Mouse (Mus musculus): Measurements from ENCODE around the gene Ppp1r9b. TPM values are rescaled to one million over a fixed set of nuclear protein-coding genes. Genes with fewer than 3 reads are reported as not detected.

The Ppp1r9b gene
- polyA plus RNA-seq, 1 experiment from 2014 or later = 7.6 TPM

- 3% methylated on average over 22 of the region's 22 CpGs for WGBS (ENCODE audit: insufficient replicate concordance)
- H3K4me1 ChIP-seq (ENCODE audit: control insufficient read depth, low read depth, low read length) = peaks cover 88% of the 10 kb centered on the region
- no peaks in the 10 kb centered on the region for H3K9me3 ChIP-seq (replicated peaks; ENCODE audit: control insufficient read depth, low read length)
- peak overlapping the region; percentile 77 for H3K27ac ChIP-seq (ENCODE audit: low read length)
- peak overlapping the region; percentile 87 for H3K9ac ChIP-seq (ENCODE audit: low read depth, low read length)
- no peaks in the 10 kb centered on the region for H3K27me3 ChIP-seq (ENCODE audit: control insufficient read depth, insufficient read depth, low read depth, low read length)
- ATAC-seq (ENCODE audit: low read depth) = no peak; the same call in 1 of the 2 replicates
- no peaks in the 10 kb centered on the region; the same call in 1 of the 2 replicates for H3K36me3 ChIP-seq (ENCODE audit: control insufficient read depth, insufficient read depth)
- peak overlapping the region; percentile 84 for H3K4me3 ChIP-seq (ENCODE audit: low read depth, low read length)
- H3K4me2 ChIP-seq (ENCODE audit: low read depth, low read length) = peak overlapping the region; percentile 97
Measured at GRCm38 (mm10) chr11:94992754-94993606, 2.1 kb downstream of the Ppp1r9b start.

- H3K9ac ChIP-seq (ENCODE audit: low read depth, low read length) = peak overlapping the region; percentile 87
- peak overlapping the region; percentile 97 for H3K4me2 ChIP-seq (ENCODE audit: low read depth, low read length)
- no peaks in the 10 kb centered on the region for H3K9me3 ChIP-seq (replicated peaks; ENCODE audit: control insufficient read depth, low read length)
- ATAC-seq (ENCODE audit: low read depth) = no peak
- 26% methylated on average over 10 of the region's 10 CpGs for WGBS (ENCODE audit: insufficient replicate concordance)
- peaks cover 1% of the 10 kb centered on the region for H3K36me3 ChIP-seq (ENCODE audit: control insufficient read depth, insufficient read depth)
- H3K4me3 ChIP-seq (ENCODE audit: low read depth, low read length) = peak overlapping the region; percentile 84
- H3K27ac ChIP-seq (ENCODE audit: low read length) = peak overlapping the region; percentile 58
- H3K4me1 ChIP-seq (ENCODE audit: control insufficient read depth, low read depth, low read length) = peaks cover 88% of the 10 kb centered on the region
- no peaks in the 10 kb centered on the region for H3K27me3 ChIP-seq (ENCODE audit: control insufficient read depth, insufficient read depth, low read depth, low read length)
Measured at GRCm38 (mm10) chr11:94994208-94994814, 3.5 kb downstream of the Ppp1r9b start.

GRCm38 (mm10) chr11:94994947-94995772 lies 4.3 kb downstream of the Ppp1r9b start:
- Histone ChIP-seq H3K27me3 (ENCODE audit: control insufficient read depth, insufficient read depth, low read depth, low read length) (no peaks in the 10 kb centered on the region), H3K4me2 (ENCODE audit: low read depth, low read length) (peak overlapping the region; percentile 97), H3K4me1 (ENCODE audit: control insufficient read depth, low read depth, low read length) (peaks cover 88% of the 10 kb centered on the region), H3K4me3 (ENCODE audit: low read depth, low read length) (peak overlapping the region; percentile 84), H3K9ac (ENCODE audit: low read depth, low read length) (peak overlapping the region; percentile 87), H3K9me3 (replicated peaks; ENCODE audit: control insufficient read depth, low read length) (no peaks in the 10 kb centered on the region), H3K36me3 (ENCODE audit: control insufficient read depth, insufficient read depth) (peaks cover 9% of the 10 kb centered on the region), H3K27ac (ENCODE audit: low read length) (peak overlapping the region; percentile 58)
- no peak for ATAC-seq (ENCODE audit: low read depth)
- 42% methylated on average over 11 of the region's 11 CpGs for WGBS (ENCODE audit: insufficient replicate concordance)

GRCm38 (mm10) chr11:94996101-94996500 lies 5.3 kb downstream of the Ppp1r9b start:
- no peak for ATAC-seq (ENCODE audit: low read depth)
- H3K9me3 ChIP-seq (replicated peaks; ENCODE audit: control insufficient read depth, low read length) = no peaks in the 10 kb centered on the region
- WGBS (ENCODE audit: insufficient replicate concordance) = 70% methylated on average over 8 of the region's 8 CpGs
- H3K4me1 ChIP-seq (ENCODE audit: control insufficient read depth, low read depth, low read length) = peaks cover 92% of the 10 kb centered on the region
- H3K4me3 ChIP-seq (ENCODE audit: low read depth, low read length) = peak overlapping the region; percentile 84
- peak overlapping the region; percentile 87 for H3K9ac ChIP-seq (ENCODE audit: low read depth, low read length)
- peak overlapping the region; percentile 97 for H3K4me2 ChIP-seq (ENCODE audit: low read depth, low read length)
- peak overlapping the region; percentile 58 for H3K27ac ChIP-seq (ENCODE audit: low read length)
- H3K36me3 ChIP-seq (ENCODE audit: control insufficient read depth, insufficient read depth) = peaks cover 9% of the 10 kb centered on the region
- no peaks in the 10 kb centered on the region for H3K27me3 ChIP-seq (ENCODE audit: control insufficient read depth, insufficient read depth, low read depth, low read length)

- H3K4me1 ChIP-seq (ENCODE audit: control insufficient read depth, low read depth, low read length) = peaks cover 98% of the 10 kb centered on the region
- H3K9me3 ChIP-seq (replicated peaks; ENCODE audit: control insufficient read depth, low read length) = no peaks in the 10 kb centered on the region
- H3K4me3 ChIP-seq (ENCODE audit: low read depth, low read length) = peak overlapping the region; percentile 56
- H3K27ac ChIP-seq (ENCODE audit: low read length) = peak overlapping the region; percentile 89
- peak overlapping the region; percentile 65 for H3K9ac ChIP-seq (ENCODE audit: low read depth, low read length)
- H3K36me3 ChIP-seq (ENCODE audit: control insufficient read depth, insufficient read depth) = peaks cover 16% of the 10 kb centered on the region
- ATAC-seq (ENCODE audit: low read depth) = no peak
- H3K27me3 ChIP-seq (ENCODE audit: control insufficient read depth, insufficient read depth, low read depth, low read length) = no peaks in the 10 kb centered on the region
- WGBS (ENCODE audit: insufficient replicate concordance) = 54% methylated on average over 6 of the region's 6 CpGs
- H3K4me2 ChIP-seq (ENCODE audit: low read depth, low read length) = peak overlapping the region; percentile 66
Measured at GRCm38 (mm10) chr11:94996984-94997383, 6.1 kb downstream of the Ppp1r9b start.

GRCm38 (mm10) chr11:94997596-94997995 lies 6.8 kb downstream of the Ppp1r9b start:
- H3K4me3 ChIP-seq (ENCODE audit: low read depth, low read length) = peak overlapping the region; percentile 56
- peaks cover 23% of the 10 kb centered on the region for H3K36me3 ChIP-seq (ENCODE audit: control insufficient read depth, insufficient read depth)
- peak; percentile 93 for ATAC-seq (ENCODE audit: low read depth)
- H3K4me1 ChIP-seq (ENCODE audit: control insufficient read depth, low read depth, low read length) = peaks cover 97% of the 10 kb centered on the region
- H3K9me3 ChIP-seq (replicated peaks; ENCODE audit: control insufficient read depth, low read length) = no peaks in the 10 kb centered on the region
- H3K9ac ChIP-seq (ENCODE audit: low read depth, low read length) = peak overlapping the region; percentile 65
- H3K4me2 ChIP-seq (ENCODE audit: low read depth, low read length) = peak overlapping the region; percentile 66
- peak overlapping the region; percentile 89 for H3K27ac ChIP-seq (ENCODE audit: low read length)
- H3K27me3 ChIP-seq (ENCODE audit: control insufficient read depth, insufficient read depth, low read depth, low read length) = no peaks in the 10 kb centered on the region
- 17% methylated on average over 5 of the region's 5 CpGs for WGBS (ENCODE audit: insufficient replicate concordance)

- peak overlapping the region; percentile 56 for H3K4me3 ChIP-seq (ENCODE audit: low read depth, low read length)
- peaks cover 27% of the 10 kb centered on the region for H3K36me3 ChIP-seq (ENCODE audit: control insufficient read depth, insufficient read depth)
- ATAC-seq (ENCODE audit: low read depth) = peak; percentile 45
- no peaks in the 10 kb centered on the region for H3K9me3 ChIP-seq (replicated peaks; ENCODE audit: control insufficient read depth, low read length)
- WGBS (ENCODE audit: insufficient replicate concordance) = 27% methylated on average over 16 of the region's 16 CpGs
- H3K27me3 ChIP-seq (ENCODE audit: control insufficient read depth, insufficient read depth, low read depth, low read length) = no peaks in the 10 kb centered on the region
- peaks cover 92% of the 10 kb centered on the region for H3K4me1 ChIP-seq (ENCODE audit: control insufficient read depth, low read depth, low read length)
- H3K9ac ChIP-seq (ENCODE audit: low read depth, low read length) = peak overlapping the region; percentile 65
- H3K27ac ChIP-seq (ENCODE audit: low read length) = peak overlapping the region; percentile 89
- peak overlapping the region; percentile 66 for H3K4me2 ChIP-seq (ENCODE audit: low read depth, low read length)
Measured at GRCm38 (mm10) chr11:94998041-94998531, 7.3 kb downstream of the Ppp1r9b start.

GRCm38 (mm10) chr11:95000128-95000527 lies 9.3 kb downstream of the Ppp1r9b start:
- ATAC-seq (ENCODE audit: low read depth) = no peak
- Histone ChIP-seq H3K4me1 (ENCODE audit: control insufficient read depth, low read depth, low read length) (peaks cover 75% of the 10 kb centered on the region), H3K36me3 (ENCODE audit: control insufficient read depth, insufficient read depth) (peaks cover 34% of the 10 kb centered on the region), H3K4me2 (ENCODE audit: low read depth, low read length) (no peak overlapping the region), H3K9ac (ENCODE audit: low read depth, low read length) (no peak overlapping the region), H3K4me3 (ENCODE audit: low read depth, low read length) (no peak overlapping the region), H3K27me3 (ENCODE audit: control insufficient read depth, insufficient read depth, low read depth, low read length) (no peaks in the 10 kb centered on the region), H3K27ac (ENCODE audit: low read length) (peak overlapping the region; percentile 32), H3K9me3 (replicated peaks; ENCODE audit: control insufficient read depth, low read length) (no peaks in the 10 kb centered on the region)
- 51% methylated on average over 8 of the region's 8 CpGs for WGBS (ENCODE audit: insufficient replicate concordance)

Measured in liver, embryonic 16.5 days (tissue).